Mouse (Mus musculus): ENCODE results near the gene Zscan2. TPM values are rescaled to one million over a fixed set of nuclear protein-coding genes. Genes with fewer than 3 reads are reported as not detected.

Zscan2 gene
- polyA plus RNA-seq, 1 experiment from 2014 or later: 5.7 TPM

DNA sequence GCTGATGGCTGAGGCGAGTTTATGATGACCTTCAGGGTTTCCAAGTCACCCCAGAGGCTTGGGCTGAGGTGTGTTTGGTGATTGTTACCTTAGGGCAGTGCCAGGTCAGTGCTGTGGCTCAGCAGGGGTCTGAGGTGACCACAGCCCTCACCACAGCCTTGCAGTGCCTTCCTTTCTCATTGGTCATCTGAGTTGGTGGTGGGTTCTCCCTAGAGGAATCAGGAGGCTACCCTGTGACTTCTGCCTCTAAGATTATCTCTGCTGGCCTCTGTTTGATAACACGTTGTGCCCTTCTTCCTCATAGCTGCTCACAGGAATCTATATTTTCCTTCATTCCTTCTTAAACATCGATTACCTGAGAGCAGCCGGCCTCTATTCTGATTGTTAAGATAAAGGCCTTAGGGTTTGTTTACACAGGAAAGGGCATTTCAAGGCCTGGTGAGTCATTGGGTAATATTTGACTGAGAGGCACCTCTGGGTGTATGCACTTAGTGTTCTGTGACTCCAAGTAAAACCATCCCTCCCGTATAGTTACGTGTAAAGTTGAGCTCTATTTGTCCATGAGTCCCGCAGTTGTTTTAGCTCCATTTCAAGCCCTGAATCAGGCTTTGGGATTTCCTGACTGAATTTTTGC is 5.9 kb downstream of the Zscan2 start:
- no peak for ATAC-seq
- H3K9ac ChIP-seq (replicated peaks; ENCODE audit: low read depth, low read length): no peak overlapping the region
- peaks cover 32% of the 10 kb centered on the region for H3K4me1 ChIP-seq (replicated peaks; ENCODE audit: control insufficient read depth, insufficient read depth, low read length)
- no peaks in the 10 kb centered on the region for H3K27me3 ChIP-seq (replicated peaks; ENCODE audit: control insufficient read depth, insufficient read depth, low read length)
- H3K4me3 ChIP-seq (replicated peaks; ENCODE audit: low read length): no peak overlapping the region
- H3K9me3 ChIP-seq (ENCODE audit: control insufficient read depth, low read length): no peaks in the 10 kb centered on the region
- WGBS: 91% methylated on average over 7 of the region's 7 CpGs
- H3K27ac ChIP-seq (ENCODE audit: low read length): no peak overlapping the region
- H3K4me2 ChIP-seq (ENCODE audit: low read length): no peak overlapping the region
- H3K36me3 ChIP-seq (ENCODE audit: control insufficient read depth, insufficient read depth): peaks cover 24% of the 10 kb centered on the region

DNA sequence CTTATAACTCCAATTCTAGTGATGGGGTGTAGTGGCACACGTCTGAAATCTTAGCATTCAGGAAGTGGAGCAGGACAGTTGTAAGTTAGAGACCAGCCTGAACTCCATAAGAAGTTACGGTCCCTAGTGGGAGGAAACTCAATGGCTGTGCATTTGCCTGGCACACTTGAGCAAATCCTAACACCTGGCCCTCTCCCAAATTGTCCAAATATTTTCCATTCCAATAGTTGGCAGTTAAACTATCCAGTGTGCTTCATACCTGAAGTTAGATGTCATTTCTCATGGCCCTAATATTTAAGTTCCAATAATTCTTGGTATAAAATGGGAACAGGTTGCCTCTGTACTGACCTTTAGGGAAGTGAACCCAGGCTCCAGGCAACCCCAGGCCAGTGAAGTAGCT is 8.0 kb downstream of the Zscan2 start:
- Histone ChIP-seq H3K36me3 (ENCODE audit: control insufficient read depth, insufficient read depth) (peaks cover 28% of the 10 kb centered on the region), H3K4me1 (replicated peaks; ENCODE audit: control insufficient read depth, insufficient read depth, low read length) (peaks cover 13% of the 10 kb centered on the region), H3K9me3 (ENCODE audit: control insufficient read depth, low read length) (no peaks in the 10 kb centered on the region), H3K27ac (ENCODE audit: low read length) (no peak overlapping the region), H3K4me2 (ENCODE audit: low read length) (no peak overlapping the region), H3K27me3 (replicated peaks; ENCODE audit: control insufficient read depth, insufficient read depth, low read length) (no peaks in the 10 kb centered on the region), H3K4me3 (replicated peaks; ENCODE audit: low read length) (no peak overlapping the region), H3K9ac (replicated peaks; ENCODE audit: low read depth, low read length) (no peak overlapping the region)
- WGBS: 100% methylated on average over 2 of the region's 2 CpGs
- no peak for ATAC-seq

DNA sequence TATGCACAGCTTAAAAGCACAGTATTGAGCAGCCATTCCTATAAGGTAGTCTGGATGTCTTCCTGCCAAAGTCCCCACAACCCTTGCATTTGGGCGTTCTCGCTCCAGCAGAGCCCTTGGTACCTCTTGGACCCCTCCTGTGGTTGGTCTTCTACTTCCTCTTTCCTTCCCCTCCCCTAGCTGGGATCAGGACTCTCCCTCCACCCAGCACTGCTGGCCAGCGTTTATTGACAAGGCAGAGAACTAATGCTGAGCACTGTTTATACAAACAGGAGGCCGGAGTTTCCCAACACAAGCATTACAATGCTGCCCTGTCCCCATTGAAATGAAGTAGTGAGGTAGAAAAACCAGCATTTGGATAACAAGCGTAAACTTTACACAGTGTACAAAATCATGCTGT is 12.3 kb downstream of the Zscan2 start:
- Histone ChIP-seq H3K4me1 (replicated peaks; ENCODE audit: control insufficient read depth, insufficient read depth, low read length) (no peaks in the 10 kb centered on the region), H3K9me3 (ENCODE audit: control insufficient read depth, low read length) (no peaks in the 10 kb centered on the region), H3K27ac (ENCODE audit: low read length) (no peak overlapping the region), H3K4me2 (ENCODE audit: low read length) (no peak overlapping the region), H3K4me3 (replicated peaks; ENCODE audit: low read length) (no peak overlapping the region), H3K27me3 (replicated peaks; ENCODE audit: control insufficient read depth, insufficient read depth, low read length) (no peaks in the 10 kb centered on the region), H3K36me3 (ENCODE audit: control insufficient read depth, insufficient read depth) (peaks cover 38% of the 10 kb centered on the region), H3K9ac (replicated peaks; ENCODE audit: low read depth, low read length) (no peak overlapping the region)
- 73% methylated on average over 5 of the region's 5 CpGs for WGBS
- peak; percentile 22 for ATAC-seq

DNA sequence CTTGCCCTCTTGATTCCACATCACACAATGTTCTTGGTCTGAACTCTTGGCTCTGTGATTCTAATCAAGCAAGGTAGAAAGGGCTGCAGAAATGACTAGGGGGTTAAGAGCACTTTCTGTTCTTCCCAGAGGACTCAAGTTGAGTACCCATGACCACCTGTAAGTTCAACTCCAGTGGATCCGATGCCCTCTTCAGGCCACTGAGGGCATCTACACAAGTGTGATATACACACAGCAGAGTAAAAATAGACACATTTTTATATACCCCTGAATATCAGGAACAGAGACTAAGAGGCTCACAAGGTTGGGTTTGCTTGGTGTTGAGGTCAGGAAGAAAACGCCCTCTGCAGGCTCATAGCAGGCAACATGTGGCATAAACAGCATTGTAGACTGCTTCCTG is 12.9 kb downstream of the Zscan2 start:
- H3K36me3 ChIP-seq (ENCODE audit: control insufficient read depth, insufficient read depth): peaks cover 33% of the 10 kb centered on the region
- H3K27me3 ChIP-seq (replicated peaks; ENCODE audit: control insufficient read depth, insufficient read depth, low read length): no peaks in the 10 kb centered on the region
- H3K9ac ChIP-seq (replicated peaks; ENCODE audit: low read depth, low read length): no peak overlapping the region
- no peak for ATAC-seq
- no peak overlapping the region for H3K27ac ChIP-seq (ENCODE audit: low read length)
- H3K4me1 ChIP-seq (replicated peaks; ENCODE audit: control insufficient read depth, insufficient read depth, low read length): no peaks in the 10 kb centered on the region
- no peak overlapping the region for H3K4me2 ChIP-seq (ENCODE audit: low read length)
- WGBS: 95% methylated on average over 2 of the region's 2 CpGs
- no peaks in the 10 kb centered on the region for H3K9me3 ChIP-seq (ENCODE audit: control insufficient read depth, low read length)
- H3K4me3 ChIP-seq (replicated peaks; ENCODE audit: low read length): no peak overlapping the region

DNA sequence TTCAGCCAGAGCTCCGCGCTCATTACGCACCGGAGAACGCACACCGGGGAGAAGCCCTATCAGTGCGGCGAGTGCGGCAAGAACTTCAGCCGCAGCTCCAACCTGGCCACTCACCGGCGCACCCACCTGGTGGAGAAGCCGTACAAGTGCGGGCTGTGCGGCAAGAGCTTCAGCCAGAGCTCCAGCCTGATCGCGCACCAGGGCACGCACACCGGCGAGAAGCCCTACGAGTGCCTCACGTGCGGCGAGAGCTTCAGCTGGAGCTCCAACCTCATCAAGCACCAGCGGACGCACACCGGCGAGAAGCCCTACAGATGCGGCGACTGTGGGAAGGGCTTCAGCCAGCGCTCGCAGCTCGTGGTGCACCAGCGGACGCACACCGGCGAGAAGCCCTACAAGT is 15.0 kb downstream of the Zscan2 start:
- no peaks in the 10 kb centered on the region for H3K9me3 ChIP-seq (ENCODE audit: control insufficient read depth, low read length)
- H3K4me1 ChIP-seq (replicated peaks; ENCODE audit: control insufficient read depth, insufficient read depth, low read length): no peaks in the 10 kb centered on the region
- 28% methylated on average over 37 of the region's 37 CpGs for WGBS
- no peaks in the 10 kb centered on the region for H3K27me3 ChIP-seq (replicated peaks; ENCODE audit: control insufficient read depth, insufficient read depth, low read length)
- no peak for ATAC-seq
- H3K27ac ChIP-seq (ENCODE audit: low read length): no peak overlapping the region
- H3K9ac ChIP-seq (replicated peaks; ENCODE audit: low read depth, low read length): no peak overlapping the region
- no peak overlapping the region for H3K4me3 ChIP-seq (replicated peaks; ENCODE audit: low read length)
- peaks cover 26% of the 10 kb centered on the region for H3K36me3 ChIP-seq (ENCODE audit: control insufficient read depth, insufficient read depth)
- no peak overlapping the region for H3K4me2 ChIP-seq (ENCODE audit: low read length)

DNA sequence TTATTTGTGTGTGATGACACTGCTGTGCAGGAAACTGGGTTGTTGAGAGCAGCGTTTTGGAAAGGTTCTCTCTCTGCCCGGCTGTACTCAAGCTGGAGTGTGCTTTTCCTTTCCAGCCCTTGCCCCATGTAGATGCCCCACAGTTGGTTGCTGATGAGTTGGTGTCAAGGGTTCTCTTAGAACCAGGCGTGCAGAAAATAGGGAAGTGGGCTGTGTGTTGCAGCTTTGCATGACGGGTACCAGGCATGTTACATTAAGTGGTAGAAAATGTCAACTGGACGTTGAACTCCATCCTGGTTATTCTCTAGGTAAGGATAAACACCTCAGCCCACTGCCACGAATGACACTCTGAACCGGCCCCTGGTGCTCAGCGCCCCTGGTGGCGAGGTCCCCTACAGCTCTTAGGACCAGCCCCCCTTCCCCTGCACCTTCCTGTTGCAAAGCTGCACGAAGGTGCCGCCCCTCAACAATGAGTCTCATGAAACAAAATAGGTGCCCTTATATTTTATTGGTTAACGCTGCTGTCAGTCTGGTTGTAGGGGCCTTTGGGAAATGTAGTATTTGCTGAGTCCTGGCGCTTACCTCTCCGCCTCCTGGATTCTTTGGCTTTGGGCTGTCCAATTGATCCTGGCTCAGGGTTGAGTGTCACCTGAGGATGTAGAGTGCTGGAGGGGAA is 22.2 kb downstream of the Zscan2 start:
- Histone ChIP-seq H3K36me3 (ENCODE audit: control insufficient read depth, insufficient read depth) (no peaks in the 10 kb centered on the region), H3K9ac (replicated peaks; ENCODE audit: low read depth, low read length) (no peak overlapping the region), H3K27me3 (replicated peaks; ENCODE audit: control insufficient read depth, insufficient read depth, low read length) (no peaks in the 10 kb centered on the region), H3K4me2 (ENCODE audit: low read length) (peak overlapping the region; percentile 42), H3K9me3 (ENCODE audit: control insufficient read depth, low read length) (no peaks in the 10 kb centered on the region), H3K4me1 (replicated peaks; ENCODE audit: control insufficient read depth, insufficient read depth, low read length) (peaks cover 5% of the 10 kb centered on the region), H3K4me3 (replicated peaks; ENCODE audit: low read length) (peak overlapping the region; percentile 20), H3K27ac (ENCODE audit: low read length) (no peak overlapping the region)
- peak; percentile 93 for ATAC-seq
- 24% methylated on average over 14 of the region's 14 CpGs for WGBS

DNA sequence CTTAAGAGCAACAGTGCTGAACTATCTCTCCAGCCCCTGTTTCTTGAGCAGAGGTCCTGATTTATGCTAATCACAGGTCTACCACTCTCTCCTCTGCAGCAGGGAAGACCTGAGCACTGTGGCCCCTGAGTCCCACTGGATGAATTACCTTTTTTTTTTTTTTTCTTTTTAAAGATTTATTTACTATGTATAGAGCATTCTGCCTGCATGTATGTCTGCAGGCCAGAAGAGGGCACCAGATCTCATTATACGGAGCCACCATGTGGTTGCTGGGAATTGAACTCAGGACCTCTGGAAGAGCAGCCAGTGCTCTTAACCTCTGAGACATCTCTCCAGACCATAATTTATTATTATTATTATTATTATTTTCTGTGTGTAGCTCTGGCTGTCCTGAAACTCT is 24.9 kb downstream of the Zscan2 start:
- ATAC-seq: no peak
- Histone ChIP-seq H3K4me3 (replicated peaks; ENCODE audit: low read length) (no peak overlapping the region), H3K27me3 (replicated peaks; ENCODE audit: control insufficient read depth, insufficient read depth, low read length) (no peaks in the 10 kb centered on the region), H3K9me3 (ENCODE audit: control insufficient read depth, low read length) (no peaks in the 10 kb centered on the region), H3K27ac (ENCODE audit: low read length) (no peak overlapping the region), H3K4me2 (ENCODE audit: low read length) (no peak overlapping the region), H3K9ac (replicated peaks; ENCODE audit: low read depth, low read length) (no peak overlapping the region), H3K36me3 (ENCODE audit: control insufficient read depth, insufficient read depth) (0 out of 2 replicates have a peak, but pooled peaks cover 2% of the 10 kb centered on the region), H3K4me1 (replicated peaks; ENCODE audit: control insufficient read depth, insufficient read depth, low read length) (peaks cover 15% of the 10 kb centered on the region)
- 18% methylated on average over 1 of the region's 1 CpGs for WGBS

DNA sequence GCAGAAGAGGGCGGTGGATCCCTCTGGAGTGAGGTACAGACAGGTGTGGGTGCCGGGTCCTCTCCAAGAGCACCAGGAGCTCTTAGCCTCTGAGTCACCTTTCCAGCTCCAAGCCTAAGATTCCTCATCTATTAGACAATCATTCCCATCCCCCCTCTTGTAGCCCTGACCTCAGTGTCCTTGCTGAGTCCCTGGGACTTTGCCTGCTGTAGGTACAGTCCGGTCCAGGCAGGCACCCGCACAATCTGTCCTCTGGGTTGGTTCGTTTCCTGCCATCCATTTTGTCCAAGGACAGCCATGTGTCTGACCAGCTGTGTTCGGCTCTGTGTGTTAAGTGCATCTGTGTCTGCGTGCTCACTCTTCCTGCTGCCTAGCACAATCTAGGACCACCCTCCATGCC is 27.9 kb downstream of the Zscan2 start:
- WGBS: 73% methylated on average over 7 of the region's 7 CpGs
- H3K9me3 ChIP-seq (ENCODE audit: control insufficient read depth, low read length): no peaks in the 10 kb centered on the region
- H3K9ac ChIP-seq (replicated peaks; ENCODE audit: low read depth, low read length): peak overlapping the region; percentile 22; the same call in 1 of the 2 replicates
- H3K4me3 ChIP-seq (replicated peaks; ENCODE audit: low read length): no peak overlapping the region
- peaks cover 10% of the 10 kb centered on the region for H3K4me1 ChIP-seq (replicated peaks; ENCODE audit: control insufficient read depth, insufficient read depth, low read length)
- no peaks in the 10 kb centered on the region for H3K27me3 ChIP-seq (replicated peaks; ENCODE audit: control insufficient read depth, insufficient read depth, low read length)
- no peak overlapping the region for H3K4me2 ChIP-seq (ENCODE audit: low read length)
- ATAC-seq: no peak
- H3K36me3 ChIP-seq (ENCODE audit: control insufficient read depth, insufficient read depth): peaks cover 22% of the 10 kb centered on the region; the same call in 1 of the 2 replicates
- H3K27ac ChIP-seq (ENCODE audit: low read length): peak overlapping the region; percentile 76

DNA sequence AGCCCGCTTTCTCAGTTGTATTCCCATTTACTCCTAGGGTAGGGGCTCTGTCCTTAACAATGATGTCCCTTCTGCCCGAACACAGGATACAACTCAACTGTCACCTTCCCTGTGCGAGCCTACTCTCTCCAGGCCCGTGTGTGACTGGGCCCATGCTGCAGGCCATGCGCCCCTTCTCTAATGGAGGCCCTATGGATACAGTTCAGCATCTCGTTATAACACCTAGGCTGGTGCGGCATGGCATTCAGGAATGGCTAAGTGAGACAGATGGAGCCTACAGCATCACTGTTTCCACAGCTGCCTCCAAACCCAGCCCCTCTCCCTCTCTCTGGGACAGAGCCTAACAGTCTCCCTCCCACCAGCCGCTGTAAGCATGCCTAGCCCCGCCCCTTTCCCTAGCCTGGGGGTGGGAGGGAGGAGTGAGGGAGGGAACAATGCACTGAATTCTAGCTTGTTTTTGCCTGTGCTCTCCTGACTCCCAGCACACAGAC is 28.3 kb downstream of the Zscan2 start:
- Histone ChIP-seq H3K9ac (replicated peaks; ENCODE audit: low read depth, low read length) (peak overlapping the region; percentile 22; the same call in 1 of the 2 replicates), H3K27me3 (replicated peaks; ENCODE audit: control insufficient read depth, insufficient read depth, low read length) (no peaks in the 10 kb centered on the region), H3K4me2 (ENCODE audit: low read length) (no peak overlapping the region), H3K9me3 (ENCODE audit: control insufficient read depth, low read length) (no peaks in the 10 kb centered on the region), H3K36me3 (ENCODE audit: control insufficient read depth, insufficient read depth) (peaks cover 22% of the 10 kb centered on the region; the same call in 1 of the 2 replicates), H3K27ac (ENCODE audit: low read length) (peak overlapping the region; percentile 76), H3K4me1 (replicated peaks; ENCODE audit: control insufficient read depth, insufficient read depth, low read length) (peaks cover 10% of the 10 kb centered on the region), H3K4me3 (replicated peaks; ENCODE audit: low read length) (no peak overlapping the region)
- WGBS: 35% methylated on average over 9 of the region's 9 CpGs
- ATAC-seq: peak; percentile 77
